Mouse (Mus musculus): ENCODE measurements at regions not wholly inside any gene's neighbourhood (a gene's known extent, or its start where the extent isn't known, plus 50 kb on each side); places are given as distances from the start of the nearest gene placed in this dataset.

- no peak for TF ChIP-seq CTCF (IDR thresholded peaks at IDR 0.05; ENCODE audit: control insufficient read depth, insufficient read depth, low read length)
- TF ChIP-seq POLR2A (IDR thresholded peaks at IDR 0.05; ENCODE audit: borderline replicate concordance, control insufficient read depth, low read depth, low read length), result no peak
These were observed 1032.6 kb downstream of the Robo2 start for GRCm38 (mm10) chr16:73379056-73379455.

Measured in bone marrow, adult 2 months (tissue).